Mouse (Mus musculus) CD8-positive naive resting alpha-beta T cell, adult 2 months (primary cell): ENCODE results near the gene Nolc1.
"Not testable (repeated sequence)": the region's sequence is repeated elsewhere in the genome, so short reads cannot be mapped to it uniquely, and the experiment has no call there.

Experiments
- DNase-seq, 2 experiments: peaks; one replicate each; pipeline ENCODE4 v3.0.0; 2022; ENCODE audit warnings: low read depth in 2 of 2, low spot score in 2 of 2

Gene Nolc1

DNA sequence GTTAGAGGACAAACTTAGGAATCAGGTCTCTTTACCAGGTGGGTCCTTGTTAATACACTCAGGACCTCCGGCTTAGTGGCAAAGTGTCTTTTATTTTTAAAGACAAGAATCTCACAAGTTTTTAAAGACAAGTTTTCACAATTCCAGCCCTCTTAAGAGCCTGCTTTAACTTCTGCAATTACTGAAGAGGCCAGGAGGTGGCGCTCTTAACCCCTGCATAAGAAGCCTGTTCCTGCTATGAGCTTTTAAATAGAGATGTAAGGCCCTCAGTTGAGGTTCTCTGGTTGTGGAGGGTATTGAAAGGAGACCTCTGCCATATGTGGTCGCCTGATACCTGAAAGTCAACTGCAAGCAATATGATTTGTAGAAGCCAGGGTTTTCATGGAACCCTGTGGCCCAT is 10.7 kb downstream of the Nolc1 start:
- DNase-seq = peak; percentile 33 to 57

DNA sequence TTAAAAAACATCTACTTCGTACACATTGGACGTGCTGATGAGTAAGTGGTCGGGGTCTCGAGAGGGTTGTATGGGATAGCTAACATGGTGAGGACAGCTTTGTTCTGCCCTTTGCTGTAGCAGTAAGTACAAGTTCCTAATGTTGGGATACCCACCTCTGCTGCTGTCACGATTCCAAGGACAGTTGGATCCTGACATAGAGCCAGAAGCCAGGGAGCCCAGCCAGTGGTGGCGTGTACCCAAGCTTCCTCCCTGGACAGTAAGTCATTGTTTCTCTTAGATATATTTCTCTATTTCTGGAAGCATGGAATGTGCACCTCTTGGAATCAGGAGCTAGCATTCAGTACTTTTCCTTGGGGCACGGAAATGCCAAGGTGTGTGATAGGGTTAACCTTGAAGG is 12.2 kb downstream of the Nolc1 start:
- DNase-seq = no peak

DNA sequence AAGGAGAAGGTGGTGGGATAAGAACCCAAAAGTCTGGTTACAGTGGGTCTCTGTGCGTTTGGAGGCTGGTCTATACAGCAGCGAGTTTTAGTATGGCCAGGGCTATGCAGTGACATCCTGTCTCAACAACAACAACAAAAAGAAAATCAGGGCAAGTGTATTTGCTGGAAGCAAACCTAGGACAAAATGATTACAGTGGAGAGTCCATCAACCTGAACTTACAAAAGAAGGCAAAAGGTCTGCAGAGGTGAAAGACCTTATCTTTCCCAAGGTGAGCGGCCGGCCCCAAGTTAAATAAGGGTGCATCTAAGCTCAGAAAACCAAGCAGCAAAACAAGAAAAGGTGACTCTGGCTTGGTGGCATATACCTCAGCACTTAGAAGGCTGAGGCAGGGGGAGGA is 16.0 kb downstream of the Nolc1 start:
- no peak for DNase-seq

DNA sequence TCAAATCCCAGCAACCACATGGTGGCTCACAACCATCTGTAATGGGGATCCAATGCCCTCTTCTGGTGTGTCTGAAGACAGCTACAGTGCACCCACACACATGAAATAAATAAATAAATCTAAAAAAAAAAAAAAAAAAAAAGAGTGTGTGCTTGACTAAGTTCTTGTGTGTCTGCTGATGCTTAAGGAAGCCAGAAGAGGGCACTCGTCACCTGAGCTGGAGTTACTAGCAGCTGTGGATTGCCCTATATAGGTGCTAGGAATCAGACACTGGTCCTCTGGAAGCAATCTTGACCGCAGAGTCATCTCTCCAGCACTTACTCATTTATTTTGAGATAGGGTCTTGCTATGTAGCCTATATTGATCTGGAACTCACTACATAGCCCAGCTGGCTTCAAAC is 18.5 kb downstream of the Nolc1 start:
- no peak for DNase-seq

DNA sequence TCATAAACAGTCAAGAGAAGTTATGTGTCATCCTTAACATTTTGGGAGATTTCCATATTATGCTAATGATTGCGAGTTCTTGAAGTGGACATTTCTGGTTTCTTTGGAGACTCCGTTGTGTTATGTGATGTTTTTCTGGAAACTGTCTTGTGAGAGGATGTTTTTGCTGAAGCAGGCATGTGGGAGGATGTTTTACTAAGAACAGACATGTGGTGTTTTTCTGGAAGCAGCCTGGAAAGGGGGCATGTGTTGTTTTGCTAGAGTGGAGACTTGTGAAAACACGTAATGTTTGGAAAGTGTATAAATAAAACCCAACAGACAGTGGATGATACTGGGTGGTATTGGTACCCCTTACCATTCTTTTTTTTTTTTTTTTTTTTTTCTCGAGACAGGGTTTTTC is 19.6 kb downstream of the Nolc1 start:
- DNase-seq = no peak

DNA sequence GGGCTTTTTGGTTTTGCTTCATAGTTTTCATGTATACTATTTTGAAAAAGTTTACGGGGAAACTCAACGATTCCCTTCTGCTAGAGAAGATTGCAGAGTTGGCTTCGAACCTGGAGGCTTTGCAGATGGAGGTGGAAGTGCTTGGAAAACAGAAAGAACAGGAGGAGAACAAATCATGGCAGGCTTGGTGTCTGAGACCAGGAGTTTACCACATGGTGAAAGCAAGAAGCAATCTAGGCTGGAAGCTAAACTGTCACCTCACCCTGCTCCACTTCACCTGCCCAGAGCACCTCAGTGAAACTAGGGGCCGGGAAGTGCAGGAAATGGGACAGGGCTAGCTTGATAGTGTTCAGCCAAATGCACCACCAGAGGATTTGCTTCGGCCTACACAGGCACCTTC is 20.7 kb downstream of the Nolc1 start:
- no peak for DNase-seq

DNA sequence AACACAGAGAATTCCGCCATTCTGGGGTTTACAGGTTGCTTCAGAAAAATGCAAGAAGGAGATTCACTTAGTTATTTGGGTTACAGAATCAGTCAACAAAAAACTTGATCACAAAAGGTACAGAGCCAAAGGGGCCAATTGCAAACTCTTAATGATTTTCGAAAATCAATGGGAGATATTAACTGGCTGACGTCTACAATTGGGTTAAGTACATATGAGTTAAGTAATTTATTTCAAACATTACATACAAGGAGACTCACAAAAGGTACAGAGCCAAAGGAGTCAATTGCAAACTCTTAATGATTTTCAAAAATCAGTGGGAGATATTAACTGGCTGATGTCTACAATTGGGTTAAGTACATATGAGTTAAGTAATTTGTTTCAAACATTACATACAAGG is 23.9 kb downstream of the Nolc1 start:
- no peak for DNase-seq

DNA sequence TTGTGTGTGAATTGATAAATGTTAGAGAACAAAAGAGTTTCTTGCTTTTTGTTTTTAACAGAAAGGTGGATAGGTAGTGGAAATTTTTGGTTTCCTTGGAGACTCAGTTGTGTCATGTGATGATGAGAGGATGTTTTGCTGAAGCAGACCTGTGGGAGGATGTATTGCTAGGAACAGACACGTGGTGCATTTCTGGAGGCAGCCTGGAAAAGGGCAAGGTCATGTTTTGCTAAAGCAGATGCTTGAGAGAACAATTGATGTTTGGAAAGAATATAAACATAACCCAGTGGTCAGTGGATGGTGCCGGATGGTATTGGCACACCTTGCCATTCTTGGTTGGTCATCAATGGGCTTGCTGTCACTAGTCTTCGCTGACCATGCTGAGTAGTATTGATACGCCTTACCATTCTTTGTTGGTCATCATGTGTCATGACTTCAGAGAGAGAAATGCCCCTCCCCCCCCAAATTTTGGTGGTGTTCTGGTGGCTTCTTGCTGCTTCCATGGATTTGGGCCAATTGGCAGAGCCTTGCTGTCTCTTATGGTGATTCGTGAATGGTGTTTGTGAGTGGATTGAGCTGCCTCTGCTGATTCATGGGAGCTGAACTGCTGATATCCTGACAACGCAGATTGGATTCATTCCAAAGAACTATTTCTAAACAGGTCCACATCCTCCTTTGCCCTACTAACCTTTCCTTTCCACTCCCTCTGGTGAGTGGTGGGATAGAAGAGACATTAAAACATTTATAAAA is 27.9 kb downstream of the Nolc1 start:
- no peak for DNase-seq

DNA sequence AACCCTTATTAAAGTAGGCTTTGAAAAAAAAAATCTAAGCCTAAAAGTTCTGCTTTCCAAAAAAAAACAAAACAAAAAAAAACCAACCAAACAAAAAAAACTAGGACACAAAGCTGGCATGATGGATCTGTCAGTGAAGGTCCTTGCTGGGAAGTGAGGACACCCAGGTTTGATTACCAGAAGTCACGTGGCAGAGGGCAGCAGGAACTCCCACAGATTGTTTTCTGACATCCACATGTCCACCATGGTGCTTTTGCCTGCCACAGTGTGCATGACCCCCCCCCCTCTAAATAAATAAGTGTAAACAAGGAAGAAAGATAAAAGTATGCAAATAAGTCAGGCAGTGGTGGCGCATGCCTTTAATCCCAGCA is 28.5 kb downstream of the Nolc1 start:
- DNase-seq = no peak

DNA sequence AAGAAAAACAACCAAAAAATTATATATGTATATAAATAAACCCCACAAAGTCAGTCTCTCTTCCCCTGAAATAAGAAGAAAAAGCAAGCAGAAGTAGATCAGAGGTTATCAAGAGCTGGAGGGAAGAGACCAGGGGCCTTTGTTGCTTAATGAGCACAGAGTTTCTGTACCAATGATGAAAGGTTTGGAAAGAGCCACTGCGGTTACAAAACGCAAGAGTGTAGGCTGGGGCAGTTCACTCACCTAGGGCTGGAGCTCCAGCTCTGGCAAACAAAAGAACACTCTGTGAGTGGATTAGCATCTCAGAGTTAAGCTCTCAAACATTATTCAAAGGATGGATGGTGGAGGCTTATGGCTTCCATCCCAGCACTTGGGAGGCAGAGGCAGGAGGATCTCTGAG is 34.6 kb downstream of the Nolc1 start:
- DNase-seq = no peak

DNA sequence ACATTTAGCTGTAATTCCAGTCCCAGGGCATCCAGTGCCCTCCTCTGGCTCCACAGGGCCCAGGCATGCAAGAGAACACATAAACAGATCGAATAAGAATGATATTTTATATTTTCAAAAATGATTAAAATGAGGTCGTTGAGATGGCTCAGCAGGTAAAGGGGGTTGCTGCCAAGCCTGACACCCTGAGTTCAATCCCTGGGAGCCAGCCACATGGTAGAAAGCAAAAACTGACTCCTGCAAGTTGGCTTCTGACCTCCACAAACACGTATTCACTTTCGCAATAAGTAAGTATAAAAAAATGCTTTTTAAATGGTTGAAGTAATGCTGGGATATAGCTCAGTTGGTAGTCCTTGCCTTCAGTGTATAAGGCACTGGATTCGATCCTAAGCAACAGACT is 35.1 kb downstream of the Nolc1 start:
- DNase-seq = no peak

DNA sequence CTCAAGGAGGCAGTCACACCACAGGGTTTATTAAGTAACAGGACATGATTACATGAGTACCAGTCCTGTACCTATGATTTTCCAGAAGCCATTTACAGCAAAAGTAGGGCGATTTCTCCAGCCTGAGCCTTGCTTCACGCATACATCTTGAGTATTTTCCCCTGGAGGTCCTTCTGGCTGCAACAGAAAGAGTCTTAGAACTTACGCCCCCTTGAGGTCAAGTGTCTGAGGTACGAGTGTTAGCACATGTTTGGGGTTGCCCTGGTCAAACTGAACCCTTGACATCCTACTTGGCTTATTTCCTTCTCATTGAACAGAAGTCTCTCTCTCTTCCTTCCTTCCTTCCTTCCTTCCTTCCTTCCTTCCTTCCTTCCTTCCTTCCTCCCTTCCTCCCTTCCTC is 39.0 kb downstream of the Nolc1 start:
- DNase-seq = no peak

DNA sequence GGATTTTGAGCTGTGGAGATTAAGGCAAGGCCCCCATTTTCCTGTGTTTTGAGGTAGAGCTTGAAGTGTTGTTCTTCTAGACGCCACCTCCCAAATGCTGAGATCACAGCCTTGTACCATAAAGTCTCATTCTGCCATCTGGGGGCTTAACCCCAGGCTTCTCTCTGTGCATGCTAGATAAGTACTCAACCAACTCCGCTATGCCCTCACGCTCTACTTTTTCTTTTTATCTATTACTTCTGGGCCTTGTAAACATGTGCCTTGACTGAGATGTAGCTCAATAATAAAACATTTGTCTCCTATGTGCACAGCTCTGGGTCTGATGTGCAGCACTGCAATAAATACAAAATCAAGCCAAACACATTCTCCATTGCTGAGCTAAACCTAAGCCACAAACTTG is 43.8 kb downstream of the Nolc1 start:
- DNase-seq = no peak

DNA sequence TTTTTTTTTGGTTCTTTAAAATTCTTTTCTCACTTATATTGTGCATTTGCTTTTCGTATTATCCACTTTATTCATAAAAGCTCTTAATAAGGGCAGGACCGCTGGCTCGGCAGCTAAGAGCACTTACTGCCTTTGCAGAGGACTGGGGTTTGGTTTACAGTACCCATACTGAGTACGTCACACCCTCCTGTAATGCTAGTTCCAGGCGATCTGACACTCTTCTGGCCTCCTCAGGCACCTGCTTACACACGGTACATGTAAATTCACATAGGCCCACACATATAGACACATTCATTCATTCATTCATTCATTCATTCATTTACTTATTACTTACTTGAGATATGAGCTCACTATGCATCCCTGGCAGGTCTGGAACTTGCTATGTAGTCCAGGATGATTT is 45.2 kb downstream of the Nolc1 start:
- no peak for DNase-seq

DNA sequence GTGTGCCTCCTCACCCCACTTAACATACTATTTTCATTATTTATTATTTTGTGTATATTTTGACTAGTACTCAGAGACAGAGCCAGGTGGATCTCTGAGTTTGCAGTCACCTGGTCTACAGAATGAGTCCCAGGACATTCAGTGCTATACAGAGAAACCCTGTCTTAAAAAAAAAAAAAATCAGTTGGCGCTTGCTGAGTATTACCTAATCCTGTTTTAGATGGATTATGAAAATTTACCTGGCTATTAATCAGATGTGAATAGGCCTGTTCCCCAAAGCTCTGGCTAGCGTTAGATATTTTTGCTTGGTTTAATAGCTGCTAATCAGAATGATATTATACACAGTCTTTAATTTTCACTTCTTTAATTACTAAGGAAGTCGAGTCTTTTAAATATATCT is 48.2 kb downstream of the Nolc1 start:
- DNase-seq = no peak

DNA sequence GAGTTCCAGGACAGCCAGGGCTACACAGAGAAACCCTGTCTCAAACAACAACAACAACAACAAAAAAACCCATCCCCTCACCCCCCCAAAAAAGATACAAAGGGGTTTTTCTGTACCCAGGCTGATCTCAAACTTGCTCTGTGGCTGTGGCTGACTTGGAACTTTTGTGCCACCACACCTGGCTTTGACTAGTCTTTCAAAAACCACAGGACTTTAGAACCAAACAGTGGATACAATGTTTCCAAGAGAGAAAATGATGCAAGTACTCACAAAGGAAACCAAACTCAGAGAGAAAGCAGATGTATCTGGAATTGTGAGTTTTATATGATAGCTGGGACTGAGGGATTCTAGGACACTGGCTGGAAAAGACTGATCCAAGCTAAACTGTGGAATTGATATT is 49.0 kb downstream of the Nolc1 start:
- DNase-seq = no peak

DNA sequence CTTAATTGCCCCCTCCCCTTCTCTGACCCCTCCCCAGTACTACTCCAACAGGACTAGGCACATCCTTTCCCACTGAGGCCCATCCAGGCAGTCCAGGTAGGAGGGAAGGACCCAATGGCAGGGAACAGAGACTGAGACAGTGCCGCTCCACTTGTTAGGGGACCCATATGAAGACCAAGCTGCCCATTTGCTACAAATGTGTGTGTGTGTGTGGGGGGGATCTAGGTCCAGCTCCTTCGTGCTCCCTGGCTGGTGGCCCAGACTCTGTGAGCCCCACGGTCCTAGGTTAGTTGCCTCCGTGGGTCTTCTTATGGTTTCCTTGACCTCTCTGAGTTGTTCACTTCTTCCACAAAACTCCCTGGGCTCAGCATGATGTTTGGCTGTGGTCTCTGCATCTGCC is 50.6 kb downstream of the Nolc1 start:
- no peak for DNase-seq

DNA sequence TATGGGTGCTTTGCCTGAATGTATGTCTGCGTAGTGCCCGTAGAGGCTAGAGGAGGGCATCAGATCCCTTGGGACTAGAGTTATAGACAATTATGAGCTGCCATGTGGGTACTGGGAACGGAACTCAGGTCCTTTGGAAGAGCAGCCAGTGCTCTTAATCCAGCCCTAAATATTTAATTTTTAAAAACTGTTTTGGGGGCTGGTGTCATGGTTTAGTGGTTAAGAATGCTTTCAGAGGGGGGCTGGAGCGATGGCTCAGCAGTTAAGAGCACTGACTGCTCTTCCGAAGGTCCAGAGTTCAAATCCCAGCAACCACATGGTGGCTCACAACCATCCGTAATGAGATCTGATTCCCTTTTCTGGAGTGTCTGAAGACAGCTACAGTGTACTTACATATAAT is 54.1 kb downstream of the Nolc1 start:
- DNase-seq = not testable (repeated sequence)

DNA sequence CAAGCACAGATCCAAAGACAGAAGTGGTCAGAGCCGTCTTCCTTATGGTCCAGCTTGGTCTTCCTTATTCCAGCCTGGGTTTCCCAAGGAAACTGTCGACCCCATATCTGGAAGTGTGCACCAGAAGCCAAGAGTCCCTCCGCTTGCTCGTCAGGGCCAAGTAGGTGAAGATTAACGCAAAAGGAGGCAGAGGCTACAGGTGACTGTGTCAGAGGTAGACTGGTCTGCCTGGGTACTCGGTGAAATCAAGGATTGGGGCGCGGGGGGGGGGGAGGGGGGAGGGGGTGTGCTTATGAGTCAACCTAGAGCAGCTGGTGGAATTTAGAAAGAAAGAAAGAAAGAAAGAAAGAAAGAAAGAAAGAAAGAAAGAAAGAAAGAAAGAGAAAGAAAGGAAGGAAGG is 55.6 kb downstream of the Nolc1 start:
- DNase-seq = no peak

DNA sequence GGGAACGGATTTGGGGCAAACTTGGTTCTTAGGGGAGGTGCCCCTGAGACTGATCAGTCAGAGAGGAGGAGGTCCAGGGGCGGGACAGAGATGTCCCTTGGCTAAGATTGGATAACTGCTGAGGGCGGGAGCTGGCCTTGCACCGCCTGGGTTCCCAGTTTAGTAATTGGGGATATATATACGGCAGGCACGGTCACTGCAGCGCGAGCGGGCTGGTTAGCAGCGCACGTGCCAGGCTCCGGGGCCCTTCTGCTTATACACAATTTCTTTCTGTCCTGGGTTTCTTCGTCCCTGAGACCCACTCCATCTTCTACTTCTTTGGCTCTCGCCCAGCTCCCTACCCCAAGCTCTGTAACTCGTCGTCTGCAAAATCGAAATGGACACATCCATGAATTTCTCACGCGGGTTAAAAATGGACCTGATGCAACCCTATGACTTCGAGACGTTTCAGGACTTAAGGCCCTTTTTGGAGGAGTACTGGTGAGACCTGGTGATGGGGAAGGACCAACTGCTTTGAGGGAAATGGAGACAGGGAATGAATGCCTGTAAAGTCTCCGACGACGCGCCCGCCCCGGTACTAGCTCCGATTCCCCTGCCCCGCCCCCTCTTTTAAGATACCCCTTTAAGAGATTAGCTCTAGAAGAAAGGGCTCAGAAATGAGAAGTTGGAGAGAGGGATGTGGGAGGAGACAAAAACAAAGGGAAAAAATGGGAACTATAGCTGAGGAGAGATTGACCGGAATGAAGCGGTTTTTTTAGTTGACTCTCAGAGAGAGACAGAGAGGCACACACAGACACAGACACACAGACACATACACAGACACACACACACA is 56.2 kb downstream of the Nolc1 start, which contains the start of gene Elovl3:
TSS of gene Elovl3 (plus strand) at position 204 of the 832 bp plus-strand sequence.
- DNase-seq = no peak

DNA sequence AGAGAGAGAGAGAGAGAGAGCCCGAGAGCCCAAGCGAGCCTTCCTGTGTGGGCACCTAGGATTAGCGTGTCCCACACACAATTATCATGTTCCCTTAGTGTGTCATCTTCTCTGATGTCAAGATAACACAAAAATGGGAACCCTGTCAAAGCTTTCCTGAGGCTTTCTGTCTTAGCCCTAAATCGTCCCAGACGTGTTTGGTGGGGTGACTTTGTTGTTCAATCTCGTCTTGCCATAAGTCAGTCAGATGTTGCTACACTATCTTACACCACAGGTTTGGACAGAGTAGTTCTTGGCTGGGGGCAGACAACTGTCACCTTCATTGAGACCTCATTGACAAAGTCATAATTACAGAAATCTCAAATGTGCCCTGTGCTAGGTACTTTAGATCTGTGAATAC is 56.9 kb downstream of the Nolc1 start:
- no peak for DNase-seq
